Mouse (Mus musculus) limb, embryonic 14.5 days (tissue): ENCODE results near the gene A930017K11Rik. TPM values are rescaled to one million over a fixed set of nuclear protein-coding genes. Genes with fewer than 3 reads are reported as not detected.

Experiments
- ATAC-seq: fragments of 200-750 bp; cut with Nextera tagmentation; 2 replicates; pipeline ENCODE4 v1.8.0; 2017; ENCODE audit warnings: low read depth, moderate number of reproducible peaks, moderate TSS enrichment; ENCODE audit not compliant: low FRiP score
- DNase-seq: peaks from one replicate; pipeline ENCODE4 v3.0.0-alpha.2; 2015; ENCODE audit warnings: low spot score
- H3K27ac ChIP-seq: fragments of 300-500 bp; sonication (generic); replicated peaks from 2 replicates; pipeline ENCODE4 v1.5.1; 2014; ENCODE audit warnings: low read depth, mild to moderate bottlenecking, low read length, moderate library complexity, mixed read lengths
- H3K27me3 ChIP-seq: fragments of 300-500 bp; sonication (generic); 2 replicates; pipeline ENCODE4 v1.6.1; 2014; ENCODE audit warnings: low read length, mixed read lengths; ENCODE audit not compliant: control insufficient read depth, insufficient read depth
- H3K36me3 ChIP-seq: fragments of 300-500 bp; sonication (generic); 2 replicates; pipeline ENCODE4 v1.6.1; 2014; ENCODE audit warnings: mild to moderate bottlenecking, low read length, moderate library complexity, mixed read lengths; ENCODE audit not compliant: control insufficient read depth, insufficient read depth
- H3K4me1 ChIP-seq: fragments of 300-500 bp; sonication (generic); 2 replicates; pipeline ENCODE4 v1.6.1; 2014; ENCODE audit warnings: antibody characterized with exemption, low read length, mixed read lengths; ENCODE audit not compliant: control insufficient read depth, insufficient read depth
- H3K4me2 ChIP-seq: fragments of 300-500 bp; sonication (generic); replicated peaks from 2 replicates; pipeline ENCODE4 v1.6.1; 2014; ENCODE audit warnings: low read depth, mild to moderate bottlenecking, low read length, moderate library complexity; ENCODE audit not compliant: severe bottlenecking
- H3K4me3 ChIP-seq: fragments of 300-500 bp; sonication (generic); replicated peaks from 2 replicates; pipeline ENCODE4 v1.5.1; 2014; ENCODE audit warnings: low read length
- H3K9ac ChIP-seq: fragments of 300-500 bp; sonication (generic); 2 replicates; pipeline ENCODE4 v1.6.1; 2014; ENCODE audit warnings: mild to moderate bottlenecking, low read depth, low read length, moderate library complexity; ENCODE audit not compliant: severe bottlenecking
- H3K9me3 ChIP-seq: fragments of 300-500 bp; sonication (generic); 2 replicates; pipeline ENCODE4 v1.6.1; 2016; ENCODE audit warnings: low read length; ENCODE audit not compliant: control insufficient read depth
- POLR2A ChIP-seq: fragments of 200-500 bp; IDR thresholded peaks from 2 replicates; pipeline ENCODE4 v1.8.0; 2012; ENCODE audit warnings: inconsistent platforms, mild to moderate bottlenecking, moderate library complexity, borderline replicate concordance; ENCODE audit not compliant: insufficient read depth, insufficient read length; ENCODE audit errors: extremely low read depth
- WGBS: fragments of 180-500 bp; shearing (Covaris S2); extraction: QIAGEN DNeasy Blood & Tissue Kit; methylation state at CpG from one replicate; pipeline ENCODE4 v1.1.7; 2014; 5-methylcytosine and 5-hydroxymethylcytosine counted together
- polyA plus RNA-seq, 2 experiments: library from polyadenylated mRNA; depleted of rRNA in 1 of 2; stranded (reverse) in 1 of 2; unstranded in 1 of 2; fragments of >200 nt; fragmentation: Nextera tagmentation in 1 of 2; extraction: Ambion mirVana in 1 of 2; gene quantifications; 2 replicates each; pipeline versions ENCODE4 v1.2.1 to v1.2.3; 2012 to 2014

The A930017K11Rik gene
- polyA plus RNA-seq, 2 experiments, result 0.23 to 0.25 TPM

DNA sequence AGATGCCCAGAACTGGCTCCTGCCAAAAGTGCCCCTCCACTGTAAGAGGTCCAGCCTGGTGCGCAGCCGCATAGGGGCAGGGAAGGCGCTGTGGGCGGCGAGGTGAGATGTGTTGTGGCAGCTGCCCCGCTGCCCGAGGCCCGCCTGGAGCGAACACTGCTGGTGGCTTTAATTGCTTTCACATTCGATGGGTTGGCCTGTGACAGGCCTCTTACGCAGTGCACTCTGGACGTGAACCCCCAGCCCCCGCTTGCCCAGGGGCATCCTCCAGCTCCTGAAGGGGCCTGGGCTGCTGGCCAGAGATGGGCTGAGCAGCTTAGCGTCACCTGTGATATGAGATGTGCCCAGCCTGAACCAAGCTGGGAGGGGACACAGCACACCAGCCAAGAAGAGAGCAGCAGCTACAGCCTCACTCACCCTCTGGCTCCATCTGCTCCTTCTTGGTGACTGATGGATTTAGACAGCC lies 5.3 kb upstream of the A930017K11Rik start:
- no peaks in the 10 kb centered on the region for H3K9me3 ChIP-seq
- H3K9ac ChIP-seq, result no peak overlapping the region
- H3K27ac ChIP-seq, result no peak overlapping the region
- WGBS, result 73% methylated on average over 14 of the region's 14 CpGs
- H3K36me3 ChIP-seq, result peaks cover 44% of the 10 kb centered on the region
- ATAC-seq (no peak), DNase-seq (no peak)
- no peak overlapping the region for H3K4me3 ChIP-seq
- no peak overlapping the region for H3K4me2 ChIP-seq
- peaks cover 11% of the 10 kb centered on the region for H3K27me3 ChIP-seq
- no peak for TF ChIP-seq POLR2A
- no peaks in the 10 kb centered on the region for H3K4me1 ChIP-seq

DNA sequence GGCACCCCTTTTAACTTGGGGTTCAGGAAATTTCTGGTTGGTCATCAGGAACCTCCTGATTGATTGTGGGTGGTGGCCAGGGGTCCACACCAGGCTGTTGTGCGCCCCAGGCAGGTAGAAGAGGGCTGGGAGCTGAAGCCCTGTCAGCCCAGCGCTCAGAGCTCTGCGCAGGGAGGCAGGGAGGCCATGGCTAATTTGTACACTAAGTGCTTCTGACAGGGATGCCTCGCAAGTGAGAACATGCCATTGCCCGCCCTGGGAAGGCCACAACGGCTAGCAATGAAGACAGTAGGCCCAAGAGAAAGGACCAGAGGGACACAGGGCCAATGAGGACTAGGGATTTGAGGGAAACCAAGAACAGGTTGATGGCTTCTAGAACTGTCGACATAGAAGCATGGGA lies 4.3 kb upstream of the A930017K11Rik start:
- 67% methylated on average over 7 of the region's 7 CpGs for WGBS
- H3K4me2 ChIP-seq, result no peak overlapping the region
- H3K27ac ChIP-seq, result no peak overlapping the region
- peaks cover 35% of the 10 kb centered on the region for H3K36me3 ChIP-seq
- peaks cover 21% of the 10 kb centered on the region for H3K27me3 ChIP-seq
- 0 out of 2 replicates have a peak, but pooled peaks cover 3% of the 10 kb centered on the region for H3K4me1 ChIP-seq
- TF ChIP-seq POLR2A, result no peak
- ATAC-seq, result no peak
- H3K9ac ChIP-seq, result 0 out of 2 replicates have a peak overlapping the region, but pooled peaks have one; percentile 16
- no peaks in the 10 kb centered on the region for H3K9me3 ChIP-seq
- no peak overlapping the region for H3K4me3 ChIP-seq
- DNase-seq, result no peak

DNA sequence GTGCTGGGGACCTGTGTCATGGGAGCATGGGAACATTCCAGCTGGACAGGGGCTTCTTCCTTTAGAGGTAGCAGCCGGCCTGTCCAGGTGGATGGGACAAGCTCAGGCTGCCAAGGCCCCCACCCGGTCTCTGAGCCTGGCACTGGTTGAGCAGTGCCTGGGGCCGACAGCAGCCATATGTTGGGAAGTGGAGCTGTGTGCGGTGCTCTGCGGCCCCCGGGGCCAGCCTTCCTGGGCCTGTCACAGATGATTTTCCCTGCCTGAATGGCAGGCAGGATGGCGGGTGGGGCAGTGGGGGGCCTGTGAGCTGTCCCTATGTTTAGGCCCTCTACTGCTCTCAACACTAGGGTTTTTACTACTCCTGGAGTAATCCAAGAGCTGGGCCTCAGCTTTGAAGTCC lies 3.8 kb upstream of the A930017K11Rik start:
- Histone ChIP-seq H3K9me3 (no peaks in the 10 kb centered on the region), H3K27me3 (peaks cover 25% of the 10 kb centered on the region), H3K27ac (no peak overlapping the region), H3K36me3 (peaks cover 32% of the 10 kb centered on the region), H3K4me2 (no peak overlapping the region), H3K9ac (0 out of 2 replicates have a peak overlapping the region, but pooled peaks have one; percentile 16), H3K4me3 (no peak overlapping the region), H3K4me1 (peaks cover 6% of the 10 kb centered on the region; the same call in 1 of the 2 replicates)
- TF ChIP-seq POLR2A, result no peak
- DNase-seq (no peak), ATAC-seq (no peak)
- WGBS, result 60% methylated on average over 7 of the region's 7 CpGs

DNA sequence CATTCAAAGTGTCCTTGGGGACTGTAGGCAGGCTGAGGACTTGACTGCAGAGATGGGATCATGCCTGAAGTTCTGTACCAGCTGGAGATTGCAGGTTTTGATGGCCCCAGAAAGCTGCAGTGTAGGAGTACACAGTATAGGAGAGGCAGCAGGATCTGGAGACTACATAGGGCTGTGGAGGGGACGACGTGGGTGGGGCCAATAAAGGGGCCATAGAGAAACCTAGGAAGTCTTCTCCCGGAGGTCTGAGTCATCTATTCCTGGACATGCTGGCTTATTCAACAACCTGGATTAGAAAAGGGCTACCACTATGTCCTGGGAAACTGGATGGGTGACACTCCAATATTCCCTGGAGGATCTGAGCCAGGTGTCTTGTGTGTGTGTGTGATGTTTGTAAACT lies 3.4 kb upstream of the A930017K11Rik start:
- peaks cover 28% of the 10 kb centered on the region for H3K36me3 ChIP-seq
- no peak overlapping the region for H3K27ac ChIP-seq
- H3K27me3 ChIP-seq, result peaks cover 30% of the 10 kb centered on the region
- DNase-seq (no peak), ATAC-seq (no peak)
- 0 out of 2 replicates have a peak overlapping the region, but pooled peaks have one; percentile 28 for H3K9ac ChIP-seq
- H3K4me1 ChIP-seq, result peaks cover 9% of the 10 kb centered on the region; the same call in 1 of the 2 replicates
- 44% methylated on average over 3 of the region's 3 CpGs for WGBS
- no peak for TF ChIP-seq POLR2A
- no peak overlapping the region for H3K4me2 ChIP-seq
- H3K4me3 ChIP-seq, result no peak overlapping the region
- H3K9me3 ChIP-seq, result no peaks in the 10 kb centered on the region

DNA sequence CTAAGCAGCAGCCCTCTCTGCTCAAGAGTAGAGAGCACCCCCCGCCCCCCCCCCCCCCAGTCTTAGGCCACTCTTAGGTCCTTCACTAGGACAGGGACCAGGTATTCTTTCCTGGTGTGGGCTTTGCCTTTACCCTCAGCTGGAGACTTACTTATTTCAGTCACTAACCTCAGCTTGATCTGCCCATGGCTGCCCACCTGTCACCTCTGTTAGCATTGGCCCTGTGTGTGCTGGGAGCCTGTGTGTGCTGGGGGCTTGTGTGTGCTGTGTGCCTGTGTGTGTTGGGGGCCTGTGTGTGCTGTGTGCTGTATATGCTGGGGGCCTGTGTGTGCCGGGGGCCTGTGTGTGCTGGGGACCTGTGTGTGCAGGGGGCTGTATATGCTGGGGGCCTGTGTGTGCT lies 2.3 kb upstream of the A930017K11Rik start:
- no peak overlapping the region for H3K27ac ChIP-seq
- WGBS, result 75% methylated on average over 1 of the region's 2 CpGs
- no peak overlapping the region for H3K4me3 ChIP-seq
- H3K9ac ChIP-seq, result no peak overlapping the region
- ATAC-seq (no peak), DNase-seq (no peak)
- H3K9me3 ChIP-seq, result no peaks in the 10 kb centered on the region
- peaks cover 18% of the 10 kb centered on the region for H3K36me3 ChIP-seq
- TF ChIP-seq POLR2A, result no peak
- no peak overlapping the region for H3K4me2 ChIP-seq
- peaks cover 9% of the 10 kb centered on the region; the same call in 1 of the 2 replicates for H3K4me1 ChIP-seq
- peaks cover 39% of the 10 kb centered on the region for H3K27me3 ChIP-seq
